Mouse (Mus musculus): ENCODE data around the gene Tbx15.

DNA sequence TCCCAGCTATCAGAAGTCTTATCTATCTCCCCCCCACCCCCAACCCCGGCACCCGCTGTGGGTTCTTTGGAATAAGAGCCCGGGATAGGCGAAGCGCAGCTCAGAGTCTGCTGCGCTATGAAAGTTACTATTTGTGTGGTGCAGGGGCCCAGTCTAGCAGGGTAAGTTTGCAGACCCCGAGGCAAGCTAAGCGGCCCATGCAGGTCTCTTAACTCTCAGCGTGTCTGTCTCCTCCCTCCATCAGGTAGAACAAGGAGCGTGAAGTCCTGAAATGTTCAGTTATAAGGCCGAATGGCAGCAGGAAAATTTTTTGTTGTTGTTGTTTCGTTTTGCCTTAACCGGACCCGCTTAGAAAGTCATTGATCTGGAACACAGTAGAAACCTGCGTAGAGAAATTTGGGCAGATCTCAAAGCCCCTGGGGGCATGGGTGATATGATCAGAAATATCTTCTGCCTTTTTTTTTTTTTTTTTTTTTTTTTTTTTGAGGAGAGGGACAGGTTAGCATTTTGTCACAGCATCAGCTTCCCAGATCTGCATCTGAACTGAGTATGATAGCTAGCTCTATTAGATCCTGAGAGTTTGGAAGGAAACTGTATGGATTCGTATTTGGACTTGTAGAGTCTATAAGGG lies 12.4 kb downstream of the Tbx15 start:
- no peak for TF ChIP-seq GATA1 (IDR thresholded peaks at IDR 0.05; ENCODE audit: borderline replicate concordance, low read length)
- TF ChIP-seq FLI1 (IDR thresholded peaks at IDR 0.05; ENCODE audit: low read length) = no peak

Data from megakaryocyte, embryonic 14.5 days (primary cell).